Comparison of ENCODE assay signal across 8 mouse cellular contexts in genomic region chr9:54502873-54503272, GRCm38 (mm10). TPM values are rescaled to one million over a fixed set of nuclear protein-coding genes. Genes with fewer than 3 reads are reported as not detected.
DNase-seq lines count a peak whose midpoint lies in the region; ATAC-seq and TF ChIP-seq lines count a peak whose summit lies in the region.

No protein-coding gene starts in this region.

- DNase-seq in embryo, embryonic 10.5 days (ENCODE audit: low spot score), result peak; percentile 18
- DNase-seq in embryo, embryonic 11 days, result no peak
- DNase-seq in cerebellum, postnatal 25 days, result peak; percentile 39 to 57
- peak; percentile 45 for DNase-seq in liver, postnatal 0 days
- DNase-seq in right cerebral cortex, adult 18-20 months, result no peak
- DNase-seq in right cerebral cortex, adult 2 months (ENCODE audit: low spot score in 2 of 2), result no peak
- no peak for DNase-seq in thymus, postnatal 10 days (ENCODE audit: low spot score in 2 of 2)

- H3K27me3 ChIP-seq in intestine, embryonic 16.5 days (replicated peaks; ENCODE audit: control insufficient read depth, insufficient read depth, low read length), result no peaks in the 10 kb centered on the region
- H3K27me3 ChIP-seq in liver, postnatal 0 days (ENCODE audit: insufficient read depth, low read length), result peaks cover 13% of the 10 kb centered on the region; the same call in 1 of the 2 replicates

- H3K4me2 ChIP-seq in intestine, embryonic 16.5 days (ENCODE audit: low read depth, low read length), result peak overlapping the region; percentile 100
- peak overlapping the region; percentile 76 for H3K4me2 ChIP-seq in liver, postnatal 0 days (ENCODE audit: low read depth, low read length)

- no peak for TF ChIP-seq CTCF in liver, postnatal 0 days (IDR thresholded peaks at IDR 0.05; ENCODE audit: low read depth)

- peak overlapping the region; percentile 80 for H3K4me3 ChIP-seq in intestine, embryonic 16.5 days (ENCODE audit: low read length)
- H3K4me3 ChIP-seq in liver, postnatal 0 days (ENCODE audit: low read depth, low read length), result peak overlapping the region; percentile 68

- no peak overlapping the region for H3K27ac ChIP-seq in intestine, embryonic 16.5 days (ENCODE audit: low read length)
- peak overlapping the region; percentile 87 for H3K27ac ChIP-seq in liver, postnatal 0 days (ENCODE audit: low read depth)

- H3K9me3 ChIP-seq in intestine, embryonic 16.5 days (ENCODE audit: control insufficient read depth, low read length), result no peaks in the 10 kb centered on the region
- H3K9me3 ChIP-seq in liver, postnatal 0 days (ENCODE audit: low read length), result no peaks in the 10 kb centered on the region

- 0 out of 2 replicates have a peak, but pooled peaks cover 4% of the 10 kb centered on the region for H3K4me1 ChIP-seq in intestine, embryonic 16.5 days (ENCODE audit: control insufficient read depth, insufficient read depth, low read length)
- peaks cover 8% of the 10 kb centered on the region; the same call in 1 of the 2 replicates for H3K4me1 ChIP-seq in liver, postnatal 0 days (ENCODE audit: insufficient read depth)

- no peaks in the 10 kb centered on the region for H3K36me3 ChIP-seq in intestine, embryonic 16.5 days (ENCODE audit: control insufficient read depth, insufficient read depth, low read length)
- no peaks in the 10 kb centered on the region for H3K36me3 ChIP-seq in liver, postnatal 0 days (replicated peaks; ENCODE audit: insufficient read depth, low read length)

- 8% methylated on average over 12 of the region's 12 CpGs for WGBS in intestine, embryonic 16.5 days
- 20% methylated on average over 12 of the region's 12 CpGs for WGBS in liver, postnatal 0 days (ENCODE audit: insufficient replicate concordance)

- ATAC-seq in intestine, embryonic 16.5 days, result no peak
- peak; percentile 10 for ATAC-seq in liver, postnatal 0 days

- H3K9ac ChIP-seq in intestine, embryonic 16.5 days (ENCODE audit: low read depth, low read length), result no peak overlapping the region
- no peak overlapping the region; the same call in 1 of the 2 replicates for H3K9ac ChIP-seq in liver, postnatal 0 days (replicated peaks)

- TF ChIP-seq EP300 in liver, postnatal 0 days (IDR thresholded peaks at IDR 0.05; ENCODE audit: low read depth), result no peak

RNA-seq across cellular contexts. Expression of gene Dmxl2, which starts 1.4 kb away (rescaled TPM):
- 2.3 TPM in 2 replicates for polyA plus RNA-seq in intestine, embryonic 16.5 days (2015; fragmentation: Nextera tagmentation; extraction: Ambion mirVana)
- polyA plus RNA-seq in liver, postnatal 0 days (2015; fragmentation: Nextera tagmentation; extraction: Ambion mirVana), result 3.3 and 3.8 TPM in 2 replicates

RNA-seq across cellular contexts. Expression of gene Sh2d7, which starts 35.9 kb away (rescaled TPM):
- polyA plus RNA-seq in intestine, embryonic 16.5 days (2015; fragmentation: Nextera tagmentation; extraction: Ambion mirVana), result not detected in 2 replicates
- not detected in 2 replicates for polyA plus RNA-seq in liver, postnatal 0 days (2015; fragmentation: Nextera tagmentation; extraction: Ambion mirVana)

RNA-seq across cellular contexts. Expression of gene Cib2, which starts 57.1 kb away (rescaled TPM):
- polyA plus RNA-seq in intestine, embryonic 16.5 days (2015; fragmentation: Nextera tagmentation; extraction: Ambion mirVana), result 6.6 and 7.2 TPM in 2 replicates
- polyA plus RNA-seq in liver, postnatal 0 days (2015; fragmentation: Nextera tagmentation; extraction: Ambion mirVana), result 0.99 and 1.3 TPM in 2 replicates

Comparison
In these comparisons a context has a peak if more than half of its experiments do, and no peak if none do; other contexts are left out.
1. DNase-seq: peak in embryo, embryonic 10.5 days (single experiment), cerebellum, postnatal 25 days (2 of 2) and liver, postnatal 0 days (single experiment); none in embryo, embryonic 11 days (single experiment), right cerebral cortex, adult 18-20 months (single experiment), right cerebral cortex, adult 2 months (0 of 2) and thymus, postnatal 10 days (0 of 2).